Mouse (Mus musculus) frontal cortex, postnatal 10 days (tissue): Measurements from ENCODE around the gene Spock1.
A peak's percentile ranks its signal among the peaks of the same experiment; 100 is the strongest.

Experiments used
- DNase-seq, 2 experiments: peaks; one replicate each; pipeline ENCODE4 v3.0.0; 2022; ENCODE audit warnings: low spot score in 2 of 2, mixed read lengths in 1 of 2

Spock1 gene

DNA sequence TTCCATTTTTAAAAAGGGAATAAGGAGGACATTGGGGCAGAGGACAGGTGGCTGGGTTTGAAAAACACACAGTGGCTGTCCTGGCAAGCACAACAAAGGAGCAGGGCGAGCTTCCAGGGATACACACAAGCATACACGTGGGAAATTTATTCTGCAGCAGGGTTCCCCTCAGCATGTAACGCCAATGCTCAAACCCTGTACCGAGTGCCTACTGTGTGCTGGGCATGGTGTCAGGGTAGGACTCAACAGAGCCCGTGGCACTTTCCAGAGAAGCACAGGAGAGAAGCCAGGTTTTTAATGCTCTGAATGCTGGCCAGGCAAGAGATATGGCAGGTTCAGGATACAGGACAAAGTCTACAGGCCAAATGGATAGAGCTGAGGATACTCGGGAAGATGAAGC is 101.8 kb downstream of the Spock1 start:
- DNase-seq = no peak

DNA sequence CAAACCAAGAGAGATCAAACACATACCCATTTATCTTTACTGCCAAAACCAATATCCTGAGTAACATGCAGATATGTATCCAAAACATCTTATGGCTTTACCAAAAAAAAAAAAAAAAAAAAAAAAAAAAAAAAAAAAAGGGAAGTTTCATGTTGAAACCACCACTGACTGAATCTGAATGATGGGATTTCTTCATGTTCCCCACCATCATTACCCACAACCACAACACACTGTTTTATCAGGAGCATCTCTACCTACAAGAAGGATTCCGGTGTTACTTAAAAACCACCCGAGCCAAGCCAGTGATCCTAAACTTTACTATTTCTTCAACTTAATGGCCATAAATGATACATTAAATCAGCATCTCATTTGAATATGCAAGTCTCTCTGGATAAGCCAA is 109.5 kb downstream of the Spock1 start:
- DNase-seq = no peak

DNA sequence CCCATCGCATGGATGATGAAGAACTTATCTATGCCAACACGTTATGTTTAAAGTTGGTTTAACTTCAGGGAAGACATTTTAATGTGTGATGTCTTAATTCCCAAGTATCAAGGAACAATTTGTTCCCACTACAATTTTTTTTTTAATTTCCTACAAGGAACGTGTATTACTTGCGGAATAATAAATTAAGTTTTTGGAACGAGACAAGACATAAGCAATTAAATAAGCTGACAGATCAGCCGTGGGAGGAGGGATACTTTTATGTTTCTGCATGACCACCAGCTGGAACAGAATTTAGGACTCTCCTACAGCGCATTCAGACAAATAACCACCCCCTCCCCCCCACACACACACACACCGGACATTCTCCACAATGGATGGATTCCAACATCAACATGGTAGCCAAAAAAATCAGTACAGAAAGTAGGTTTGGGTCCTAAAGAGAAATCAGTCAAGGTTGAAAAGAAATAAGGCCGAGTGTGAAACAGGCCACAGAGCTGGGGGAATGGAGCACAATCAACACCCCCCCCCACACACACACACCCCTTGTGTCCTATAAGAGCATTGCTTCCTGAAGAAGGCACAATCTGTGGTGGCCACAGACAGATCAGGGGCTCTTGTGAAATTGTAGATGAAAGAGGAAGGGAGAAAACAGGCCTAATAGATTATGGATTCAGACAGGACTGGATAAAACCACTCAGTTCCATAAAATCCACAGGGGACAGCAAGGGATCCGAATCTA is 111.0 kb downstream of the Spock1 start:
- DNase-seq = no peak

DNA sequence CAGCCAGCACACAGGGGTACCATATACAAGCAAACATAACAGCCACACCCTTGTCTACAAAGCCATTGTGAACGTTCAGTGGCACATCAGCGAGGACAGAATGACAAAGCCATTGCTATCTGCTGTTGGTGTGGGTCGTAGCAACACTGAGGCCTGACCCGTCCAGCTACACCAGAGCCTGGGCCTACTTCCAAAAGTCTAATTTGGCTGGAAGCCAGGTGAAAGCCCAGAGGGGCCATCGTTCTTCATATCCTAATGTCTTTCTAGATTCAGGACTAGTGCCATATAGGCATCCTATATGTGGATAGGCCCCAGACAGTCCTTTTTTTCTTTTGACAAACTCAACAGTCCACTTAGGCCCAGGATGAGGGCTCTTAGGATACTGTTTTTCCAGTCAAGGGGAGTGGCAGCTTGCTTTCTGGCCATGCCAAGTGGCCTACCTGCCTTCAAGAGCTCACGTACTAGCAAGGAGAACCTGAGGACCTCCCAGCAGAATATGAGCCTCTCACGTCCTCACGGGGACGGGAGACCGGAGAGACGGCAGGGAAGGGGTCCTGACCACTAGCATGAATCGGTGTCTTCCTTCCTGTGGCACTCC is 114.4 kb downstream of the Spock1 start:
- no peak for DNase-seq

DNA sequence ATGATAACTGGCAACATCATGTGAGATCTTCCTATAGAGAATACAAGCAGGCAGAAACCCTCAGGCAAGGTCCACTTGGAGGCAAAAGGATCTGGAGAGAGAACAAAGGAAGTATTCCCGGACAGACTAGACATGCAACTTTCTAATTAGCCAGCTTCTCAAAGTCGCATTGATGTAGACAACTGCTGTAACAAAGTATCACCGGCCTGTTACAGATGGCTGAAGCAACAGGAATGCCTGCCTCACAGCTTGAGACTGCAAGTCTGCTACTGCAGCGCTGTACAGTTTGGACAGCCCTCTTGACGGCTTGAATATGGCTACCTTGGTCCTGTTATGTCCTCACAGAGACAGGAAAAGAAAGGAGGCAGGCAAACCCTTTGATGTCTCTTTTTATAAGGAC is 118.3 kb downstream of the Spock1 start:
- no peak for DNase-seq

DNA sequence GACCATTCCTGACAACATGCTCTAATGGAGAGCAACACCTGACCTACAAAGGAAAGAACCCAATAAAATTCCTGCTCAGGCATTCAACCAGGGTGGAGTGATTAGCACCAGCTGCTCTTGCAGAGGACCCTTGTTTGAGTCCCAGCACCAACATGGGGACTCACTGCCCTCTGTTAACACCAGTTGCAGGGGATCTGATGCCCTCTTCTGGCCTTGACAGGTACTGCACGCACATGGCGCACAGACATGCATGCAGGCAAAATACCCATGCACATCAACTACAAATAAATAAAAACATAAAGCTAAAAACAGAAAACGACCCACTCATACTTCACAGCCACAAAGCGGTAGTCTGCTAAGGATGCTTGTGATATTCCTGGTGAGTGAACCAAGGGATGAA is 119.8 kb downstream of the Spock1 start:
- no peak for DNase-seq

DNA sequence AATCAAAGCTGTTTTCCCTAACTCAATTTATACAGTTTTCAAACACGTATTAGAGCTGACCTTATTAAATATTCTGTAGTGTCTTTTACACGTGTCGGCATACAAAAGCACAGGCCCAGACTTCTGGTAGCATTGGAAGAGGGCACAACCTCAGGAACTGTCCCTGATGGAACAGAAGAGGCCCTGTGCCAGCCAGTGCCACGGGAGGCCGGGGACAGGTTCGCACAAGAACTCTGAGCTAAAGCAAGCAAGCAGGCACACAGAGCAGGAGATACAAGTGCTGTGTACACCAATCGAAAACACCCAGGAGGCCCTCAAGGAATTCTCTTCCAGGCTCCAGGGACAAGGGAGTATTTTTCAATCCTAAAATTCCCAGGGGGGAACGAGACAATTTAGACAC is 121.9 kb downstream of the Spock1 start:
- no peak for DNase-seq

DNA sequence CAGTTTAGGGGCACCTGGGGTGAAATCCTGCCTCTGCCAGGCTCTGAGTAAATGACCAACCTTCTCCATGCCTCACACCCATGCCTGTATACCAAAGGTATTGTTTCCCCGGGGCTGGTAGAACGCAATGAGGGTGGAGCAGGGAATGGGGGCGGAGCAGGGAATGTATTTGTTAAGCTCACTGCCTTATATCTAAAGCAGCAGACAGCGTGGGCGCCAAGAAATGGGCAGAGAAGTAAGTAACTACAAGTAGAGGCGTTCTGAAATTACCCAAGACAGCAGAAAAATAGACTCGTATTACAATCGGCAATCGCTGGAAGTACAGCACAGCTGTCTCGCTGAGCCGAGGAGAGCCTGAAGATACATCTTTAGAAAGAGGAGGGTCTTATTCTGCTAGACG is 125.2 kb downstream of the Spock1 start:
- peak; percentile 22 to 31 for DNase-seq

DNA sequence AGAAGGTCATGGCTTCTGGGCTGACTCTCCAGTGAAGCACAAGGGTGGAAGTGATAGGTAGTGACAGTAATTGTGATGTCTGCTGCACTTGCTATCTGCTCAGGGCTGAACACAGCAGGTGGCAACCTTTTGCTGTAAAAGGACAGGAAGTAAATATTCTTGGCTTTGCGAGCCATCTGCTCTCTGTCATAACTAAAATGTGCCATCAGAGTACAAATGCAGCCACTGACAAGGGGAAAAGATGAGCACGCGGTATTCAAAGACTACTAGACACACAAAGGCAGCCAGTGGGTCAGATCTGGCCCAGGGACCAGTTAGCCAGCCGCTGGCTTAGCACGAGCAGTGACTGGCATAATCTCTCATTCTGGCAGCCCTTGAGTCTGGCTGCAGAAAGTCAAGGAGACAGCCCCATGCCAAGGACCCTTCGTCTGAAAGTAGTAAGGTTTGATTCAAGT is 126.0 kb downstream of the Spock1 start:
- DNase-seq = no peak

DNA sequence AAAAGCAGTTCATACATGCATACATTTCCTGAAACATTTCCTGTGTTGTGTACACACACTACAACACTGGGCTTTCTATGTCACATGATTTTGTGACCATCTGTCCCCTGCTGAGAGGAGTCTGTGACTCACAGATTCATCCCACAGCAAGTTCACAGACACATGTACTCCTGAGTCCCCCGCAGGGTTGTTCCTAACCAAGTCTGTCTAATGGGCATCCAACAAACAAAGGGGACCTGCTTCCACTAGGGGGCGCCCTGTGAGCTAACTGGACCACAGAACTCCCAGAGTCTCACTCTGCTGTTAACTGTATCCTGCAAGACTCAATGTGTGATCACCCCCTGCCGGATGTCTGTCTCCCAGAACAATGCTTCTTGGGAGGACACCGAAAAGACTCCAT is 129.0 kb downstream of the Spock1 start:
- peak; percentile 28 to 31 for DNase-seq

DNA sequence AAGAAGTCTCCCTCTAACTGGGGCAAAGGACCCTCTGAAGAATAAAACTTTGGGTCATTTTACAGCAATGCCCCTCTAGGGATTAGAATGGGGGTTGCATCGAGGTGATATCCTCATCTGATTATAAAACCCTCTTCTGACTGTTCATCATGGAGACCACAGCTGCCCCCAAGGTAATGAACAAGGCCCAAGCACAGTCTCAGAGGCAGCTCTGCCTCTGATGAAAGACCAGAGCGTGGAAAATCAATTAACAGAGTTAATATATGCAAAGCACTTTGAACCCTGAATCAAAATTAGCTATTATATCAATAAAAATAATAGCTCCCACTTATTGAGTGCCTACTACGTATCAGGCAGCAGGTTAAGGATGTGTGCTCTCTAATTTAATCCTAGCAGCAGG is 129.6 kb downstream of the Spock1 start:
- no peak for DNase-seq

DNA sequence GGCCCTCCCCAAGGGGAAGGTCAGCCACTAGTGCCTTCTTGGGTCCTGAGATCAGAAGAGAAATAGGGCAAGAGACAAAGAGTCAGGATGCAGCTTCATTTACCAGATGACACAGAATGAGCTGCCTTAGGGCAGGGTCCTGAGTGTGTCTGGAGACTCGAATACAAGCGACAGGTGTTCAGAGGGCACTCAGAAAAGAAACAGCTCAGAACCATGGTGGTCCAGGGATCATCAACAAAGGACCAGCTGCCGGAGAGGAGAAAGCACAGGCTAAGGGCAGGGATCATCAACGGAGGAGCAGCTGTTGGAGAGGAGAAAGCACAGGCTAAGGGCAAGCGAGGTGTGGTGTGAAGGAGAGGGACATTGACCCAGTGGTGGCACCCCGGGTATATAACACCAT is 136.1 kb downstream of the Spock1 start:
- no peak for DNase-seq

DNA sequence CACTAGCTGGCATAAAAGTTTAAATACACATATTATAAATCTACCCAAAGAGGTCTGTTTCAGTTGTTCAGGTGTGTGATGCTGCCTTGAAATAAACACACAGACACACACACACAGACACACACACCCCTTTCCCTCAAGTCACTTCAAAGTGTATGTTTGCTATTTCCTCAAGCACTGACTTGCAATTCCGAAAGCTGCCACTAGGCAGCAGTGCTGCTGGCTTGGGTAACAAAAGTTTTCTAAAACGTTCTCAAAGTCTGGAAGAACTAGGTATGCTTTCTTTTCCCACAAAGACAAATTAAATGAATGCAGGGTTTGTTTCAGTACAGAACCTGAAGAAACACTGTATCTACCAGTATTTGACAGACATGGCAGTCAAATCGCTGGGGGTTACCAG is 141.4 kb downstream of the Spock1 start:
- no peak for DNase-seq

DNA sequence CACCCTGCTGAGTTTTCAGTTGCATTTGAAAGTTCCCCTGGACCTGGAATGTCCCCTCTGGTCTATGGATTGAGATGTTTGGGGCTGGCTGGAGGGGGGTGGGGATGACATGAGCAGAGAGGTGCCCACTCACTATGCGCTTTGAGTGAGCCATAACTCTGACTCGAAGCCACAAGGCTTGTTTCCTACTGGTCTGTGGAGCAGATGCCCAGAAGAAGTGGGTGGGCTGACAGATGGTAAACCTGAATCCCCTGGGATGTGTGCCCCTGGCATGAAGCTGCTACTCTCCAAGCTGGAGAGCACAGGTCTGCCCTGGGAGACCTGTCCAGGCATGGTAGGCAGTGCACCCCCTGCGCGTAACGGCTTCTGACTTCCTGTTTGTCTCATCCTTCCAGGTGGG is 147.0 kb downstream of the Spock1 start:
- no peak for DNase-seq

DNA sequence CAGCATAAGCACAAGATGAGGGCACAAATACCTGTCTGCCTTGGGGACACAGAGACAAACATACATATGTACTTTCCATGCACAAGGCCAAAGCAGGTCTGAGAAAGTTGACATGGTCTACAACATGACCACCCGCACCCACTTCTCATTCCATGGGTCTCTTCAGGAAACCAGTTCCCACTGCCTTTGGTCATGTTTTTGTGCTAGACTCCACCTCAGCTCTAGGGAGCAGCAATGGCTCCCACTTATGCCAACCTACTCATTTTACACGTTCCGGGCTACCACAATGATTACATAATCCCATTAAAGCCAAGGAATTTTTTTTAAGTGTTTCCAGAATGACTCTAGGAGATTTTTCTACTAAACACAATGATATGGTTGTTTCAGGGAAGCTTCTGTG is 147.5 kb downstream of the Spock1 start:
- no peak for DNase-seq

DNA sequence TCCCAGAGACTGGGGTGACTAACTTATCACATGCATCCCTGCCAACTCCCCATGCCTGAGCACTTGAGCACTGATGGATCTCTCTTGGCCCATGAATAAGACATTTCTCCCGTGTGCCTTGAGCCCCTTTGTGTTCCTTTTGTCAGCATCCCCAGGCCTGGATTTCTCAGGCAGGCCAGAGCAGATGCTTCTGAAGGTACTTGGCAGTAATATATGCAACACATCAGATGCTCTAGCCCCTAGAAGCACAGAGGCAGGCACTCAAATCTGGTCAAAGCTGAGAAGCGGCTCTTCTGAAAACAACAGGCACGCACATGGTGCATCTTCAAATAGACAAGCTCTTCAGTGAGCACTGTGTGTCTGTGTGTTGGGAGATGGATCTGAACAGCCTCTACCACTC is 151.8 kb downstream of the Spock1 start:
- no peak for DNase-seq

DNA sequence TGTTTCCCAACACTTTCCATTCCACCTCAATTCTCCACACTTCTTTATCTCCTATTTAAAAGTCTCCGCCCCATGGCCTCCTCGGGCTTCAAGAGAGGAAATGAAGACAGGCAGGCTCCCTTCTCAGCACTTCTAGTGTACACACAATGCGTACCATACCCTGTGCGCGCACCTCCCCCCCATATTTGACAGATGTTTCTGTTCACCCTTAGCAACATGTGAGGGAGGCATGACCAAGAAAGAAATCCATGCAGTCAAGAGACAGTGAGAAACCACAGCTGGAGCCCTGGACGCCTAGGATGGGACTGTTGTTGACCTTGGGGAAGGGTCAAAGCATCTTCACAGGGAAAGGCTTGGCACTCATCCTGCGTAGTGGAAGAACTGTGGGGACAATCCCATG is 157.3 kb downstream of the Spock1 start:
- no peak for DNase-seq

DNA sequence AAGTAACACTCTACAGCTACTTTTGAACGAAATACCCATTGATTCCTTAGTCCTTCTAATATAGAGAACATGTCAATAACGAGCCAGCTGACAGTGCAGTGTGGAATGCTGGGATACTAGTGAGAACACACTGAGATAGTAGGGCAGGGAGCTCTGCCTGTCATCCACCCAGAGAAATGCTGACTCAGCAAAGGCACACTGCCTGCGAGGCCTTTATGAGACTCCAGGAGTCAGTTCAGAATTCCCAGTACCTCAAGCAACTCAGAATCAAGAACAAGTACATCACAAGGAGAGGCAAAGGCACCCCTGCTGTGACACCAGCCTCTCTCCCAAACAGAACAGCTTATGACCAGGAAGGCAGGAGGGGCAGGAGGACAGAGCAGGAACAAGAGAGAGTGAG is 163.5 kb downstream of the Spock1 start:
- no peak for DNase-seq

DNA sequence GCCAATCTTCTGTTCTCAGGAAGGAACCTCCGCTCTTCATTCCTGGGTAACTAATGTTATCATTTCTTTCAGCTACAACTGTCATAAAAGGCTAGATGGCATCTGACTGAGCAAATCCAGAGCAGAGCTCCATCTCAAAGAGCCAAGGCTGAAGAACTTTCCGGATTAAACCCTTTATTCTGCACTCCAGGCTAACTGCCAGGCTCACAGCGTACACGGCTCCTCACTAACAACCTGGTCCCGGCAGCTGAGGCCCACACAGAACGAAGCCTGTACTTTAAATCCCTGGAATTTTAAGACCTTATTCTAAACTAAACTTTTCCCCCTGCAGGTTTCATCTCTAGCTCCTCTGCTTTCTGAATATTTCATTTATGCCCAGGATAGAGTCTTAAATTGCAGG is 166.9 kb downstream of the Spock1 start:
- DNase-seq = no peak

DNA sequence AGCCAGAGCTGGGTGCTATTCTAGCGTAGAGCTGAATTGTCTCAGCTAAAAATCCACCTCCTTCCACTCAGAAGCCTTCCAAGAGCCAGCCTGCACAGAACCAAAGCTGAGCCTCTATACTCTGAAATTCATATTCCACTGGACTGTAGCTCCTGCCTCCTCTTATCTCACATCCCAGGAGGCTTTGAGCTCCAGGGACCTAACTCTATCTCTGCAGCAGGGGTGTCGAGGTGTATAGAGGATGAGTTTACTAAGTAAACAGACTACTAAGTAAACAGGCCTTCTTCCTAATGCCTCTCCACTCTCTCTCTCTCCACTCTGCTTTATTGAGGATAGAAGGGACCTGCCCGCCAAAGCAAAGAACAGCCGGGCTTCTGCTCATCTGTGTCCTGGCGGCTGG is 167.7 kb downstream of the Spock1 start:
- no peak for DNase-seq

DNA sequence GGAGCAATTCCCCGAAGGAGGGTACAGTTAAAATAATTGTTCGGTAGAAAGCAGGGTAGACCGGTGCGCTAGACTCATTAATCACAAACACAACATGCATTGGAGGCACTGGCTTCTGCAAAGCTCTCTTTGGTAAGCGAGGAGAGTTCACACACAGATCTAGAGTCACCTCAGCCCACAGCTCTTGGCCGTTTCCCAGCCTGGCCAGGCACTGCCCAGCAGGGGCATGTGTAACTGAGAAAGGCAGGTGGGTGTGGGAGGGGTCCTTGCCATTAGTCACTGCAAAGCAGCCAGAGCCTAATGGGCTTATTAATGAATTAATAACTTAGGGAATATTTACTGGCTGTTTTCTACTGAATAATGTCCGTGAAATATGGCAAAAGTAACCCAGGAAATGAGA is 172.1 kb downstream of the Spock1 start:
- DNase-seq = no peak

DNA sequence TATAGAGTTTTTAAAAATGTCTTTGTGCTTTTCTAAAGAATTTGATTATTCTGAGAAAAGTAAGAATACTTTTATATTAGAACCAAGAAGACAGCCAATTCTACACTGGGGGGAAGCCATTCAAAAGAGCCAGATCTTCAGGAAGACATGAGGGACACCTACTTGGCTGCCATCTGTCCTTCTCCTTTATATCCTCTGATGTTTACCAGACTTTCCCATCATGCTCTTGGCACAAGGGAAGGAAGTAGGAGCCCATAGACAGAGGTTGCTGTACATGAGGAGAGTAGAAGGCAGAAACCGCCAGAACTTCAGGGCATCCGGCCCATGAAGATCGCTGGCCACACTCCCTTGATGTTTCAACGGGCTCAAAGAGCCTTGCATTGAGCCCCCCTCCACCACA is 173.6 kb downstream of the Spock1 start:
- DNase-seq = no peak

DNA sequence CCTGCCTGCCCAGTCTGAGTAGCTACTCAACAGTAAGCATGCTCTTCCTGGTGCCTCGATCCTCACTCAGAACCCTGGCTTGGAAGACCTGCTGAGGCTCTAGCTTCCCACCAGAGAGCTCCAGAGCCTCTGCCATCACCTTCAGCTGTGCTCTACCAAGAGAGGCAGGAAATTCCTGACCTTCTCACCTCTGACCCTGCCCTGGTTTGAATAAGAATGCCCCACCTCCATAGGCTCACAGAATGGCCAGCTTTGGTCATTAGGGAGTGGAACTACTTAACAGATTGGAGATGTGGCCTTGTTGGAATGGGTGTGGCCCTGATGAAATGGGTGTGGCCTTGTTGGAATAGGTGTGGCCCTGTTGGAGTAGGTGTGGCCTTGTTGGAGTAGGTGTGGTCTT is 174.6 kb downstream of the Spock1 start:
- no peak for DNase-seq

DNA sequence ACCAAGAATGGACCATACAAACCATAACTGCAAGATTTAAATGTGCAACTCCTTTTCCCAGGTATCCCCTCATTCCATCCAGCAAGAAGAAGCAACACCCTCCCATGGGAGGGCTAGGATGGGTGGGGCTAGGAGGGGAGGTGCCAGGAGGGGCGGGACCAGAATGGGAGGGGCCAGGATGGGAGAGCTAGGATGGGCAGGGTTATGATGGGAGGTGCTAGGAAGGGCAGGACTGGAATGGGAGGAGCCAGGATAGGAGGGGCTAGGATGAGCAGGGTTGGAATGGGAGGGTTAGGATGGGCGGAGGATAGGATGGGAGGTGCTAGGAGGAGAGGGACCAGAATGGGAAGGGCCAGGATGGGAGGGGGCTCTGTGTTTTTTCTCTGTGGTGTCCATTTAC is 175.9 kb downstream of the Spock1 start:
- DNase-seq = no peak
